Mouse (Mus musculus) heart, embryonic 16.5 days (tissue): Measurements from ENCODE around the gene 3110082I17Rik. TPM values are rescaled to one million over a fixed set of nuclear protein-coding genes. Genes with fewer than 3 reads are reported as not detected.

Experiments used
- ATAC-seq: fragments of 200-750 bp; cut with Nextera tagmentation; replicated peaks from 2 replicates; pipeline ENCODE4 v1.8.0; 2017; ENCODE audit warnings: moderate number of reproducible peaks; ENCODE audit not compliant: insufficient read depth, low FRiP score; ENCODE audit errors: extremely low read depth
- H3K27ac ChIP-seq: fragments of 300-500 bp; sonication (generic); 2 replicates; pipeline ENCODE4 v1.5.1; 2014; ENCODE audit warnings: mild to moderate bottlenecking, low read length, control low read depth, moderate library complexity
- H3K27me3 ChIP-seq: fragments of 300-500 bp; sonication (generic); 2 replicates; pipeline ENCODE4 v1.6.1; 2014; ENCODE audit warnings: low read length, mixed read lengths; ENCODE audit not compliant: control insufficient read depth, insufficient read depth
- H3K36me3 ChIP-seq: fragments of 300-500 bp; sonication (generic); 2 replicates; pipeline ENCODE4 v1.6.1; 2014; ENCODE audit not compliant: control insufficient read depth, insufficient read depth
- H3K4me1 ChIP-seq: fragments of 300-500 bp; sonication (generic); 2 replicates; pipeline ENCODE4 v1.6.1; 2014; ENCODE audit warnings: low read length, mixed read lengths; ENCODE audit not compliant: control insufficient read depth, insufficient read depth
- H3K4me2 ChIP-seq: fragments of 300-500 bp; sonication (generic); 2 replicates; pipeline ENCODE4 v1.6.1; 2014; ENCODE audit warnings: low read depth, mild to moderate bottlenecking, control low read depth, low read length
- H3K4me3 ChIP-seq: fragments of 300-500 bp; sonication (generic); 2 replicates; pipeline ENCODE4 v1.5.1; 2014; ENCODE audit warnings: mild to moderate bottlenecking, control low read depth, low read length
- H3K9ac ChIP-seq: fragments of 300-500 bp; sonication (generic); 2 replicates; pipeline ENCODE4 v1.6.1; 2014; ENCODE audit warnings: low read length, control low read depth
- H3K9me3 ChIP-seq: fragments of 300-500 bp; sonication (generic); replicated peaks from 2 replicates; pipeline ENCODE4 v1.6.1; 2016; ENCODE audit warnings: low read length; ENCODE audit not compliant: control insufficient read depth
- WGBS: fragments of 180-500 bp; shearing (Covaris S2); extraction: QIAGEN DNeasy Blood & Tissue Kit; methylation state at CpG from one replicate; pipeline ENCODE4 v1.1.7; 2014; 5-methylcytosine and 5-hydroxymethylcytosine counted together
- polyA plus RNA-seq: library from polyadenylated mRNA; unstranded; fragments of >200 nt; fragmentation: Nextera tagmentation; extraction: Ambion mirVana; gene quantifications from 2 replicates; pipeline ENCODE4 v1.2.1, GENCODE M21; 2015

3110082I17Rik gene
- polyA plus RNA-seq, 1 experiment from 2014 or later: 17.2 TPM

DNA sequence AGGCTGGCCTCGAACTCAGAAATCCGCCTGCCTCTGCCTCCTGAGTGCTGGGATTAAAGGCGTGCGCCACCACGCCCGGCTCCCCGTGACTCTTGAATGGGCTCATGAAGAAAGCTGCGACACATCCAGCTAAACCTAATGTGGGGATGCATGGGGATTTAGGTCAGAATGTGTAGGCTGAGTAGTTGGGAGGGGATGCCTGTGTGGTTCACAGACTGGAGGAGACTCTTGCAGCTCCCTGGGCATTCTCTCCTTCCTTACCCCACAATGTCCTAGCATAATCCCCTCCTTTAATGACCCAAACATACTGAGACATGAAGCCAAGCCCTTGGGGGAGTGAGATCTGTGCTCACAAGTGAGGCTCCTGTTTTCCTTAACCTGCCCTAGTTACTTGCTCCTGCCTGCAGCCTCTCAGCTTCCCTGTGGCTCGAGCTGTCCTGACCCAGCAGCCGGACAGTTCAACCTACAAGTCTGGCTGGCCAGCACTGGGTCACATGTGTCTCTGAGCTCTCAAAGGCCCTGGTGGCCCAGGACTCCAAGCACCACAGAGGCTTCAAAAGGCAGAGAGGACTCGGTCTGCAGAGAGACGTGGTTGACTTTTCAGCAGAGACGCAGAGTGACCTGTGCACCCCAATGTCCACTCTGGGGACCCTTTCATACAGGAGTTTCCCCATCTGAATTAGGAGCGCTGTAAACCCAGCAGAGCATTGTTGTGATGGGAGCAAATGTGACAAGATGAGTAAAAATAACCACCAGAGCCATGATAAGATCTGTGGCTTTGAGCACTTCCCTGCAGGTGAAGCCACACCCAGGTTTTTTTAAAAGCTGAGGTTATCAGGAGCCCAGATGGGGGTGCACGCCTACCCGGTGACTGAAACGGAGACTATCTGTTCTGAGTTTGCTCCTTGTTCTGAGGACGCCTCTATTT lies 78.5 kb downstream of the 3110082I17Rik start:
- ATAC-seq: no peak
- Histone ChIP-seq H3K4me1 (peaks cover 76% of the 10 kb centered on the region), H3K4me3 (peak overlapping the region; percentile 71), H3K9me3 (no peaks in the 10 kb centered on the region), H3K9ac (peak overlapping the region; percentile 82), H3K4me2 (peak overlapping the region; percentile 70), H3K27ac (peak overlapping the region; percentile 97), H3K36me3 (no peaks in the 10 kb centered on the region), H3K27me3 (no peaks in the 10 kb centered on the region)
- WGBS: 53% methylated on average over 18 of the region's 18 CpGs

- WGBS: 1% methylated on average over 72 of the region's 73 CpGs
- no peaks in the 10 kb centered on the region for H3K9me3 ChIP-seq
- H3K4me1 ChIP-seq: peaks cover 75% of the 10 kb centered on the region
- H3K36me3 ChIP-seq: no peaks in the 10 kb centered on the region
- peak; percentile 76 for ATAC-seq
- peak overlapping the region; percentile 82 for H3K9ac ChIP-seq
- H3K27me3 ChIP-seq: no peaks in the 10 kb centered on the region
- H3K27ac ChIP-seq: peak overlapping the region; percentile 96
- peak overlapping the region; percentile 70 for H3K4me2 ChIP-seq
- peak overlapping the region; percentile 71 for H3K4me3 ChIP-seq
Observed at GRCm38 (mm10) chr5:139380385-139381248, 79.7 kb downstream of the 3110082I17Rik start.

DNA sequence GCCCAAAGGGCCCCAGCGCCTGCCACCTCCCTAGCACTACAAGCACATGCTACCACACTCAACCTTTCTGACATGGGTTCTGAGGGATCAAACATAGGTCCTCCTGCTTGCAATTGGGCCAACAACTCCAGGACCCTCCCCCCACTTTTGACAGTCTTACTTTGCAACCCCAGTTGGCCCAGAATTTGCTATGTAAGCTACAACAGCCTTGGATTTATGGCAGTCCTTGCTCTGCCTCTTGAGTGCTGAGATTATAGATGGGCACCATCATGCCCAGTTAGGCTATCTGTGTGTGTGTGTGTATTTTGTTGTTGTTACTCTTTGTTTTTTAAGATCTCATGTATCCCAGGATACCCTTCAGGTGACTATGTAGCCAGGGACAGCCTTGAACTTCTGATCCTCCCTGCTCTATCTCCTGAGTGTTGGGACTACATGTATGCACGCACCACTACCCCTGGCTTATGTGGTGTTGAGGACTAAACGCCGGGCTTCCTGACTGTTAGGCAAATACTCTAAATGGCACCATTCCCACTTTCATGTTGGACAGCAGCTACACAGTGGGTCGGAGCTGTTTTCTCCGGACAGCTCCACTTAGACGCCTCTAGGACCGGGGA lies 80.4 kb downstream of the 3110082I17Rik start:
- WGBS: 15% methylated on average over 8 of the region's 8 CpGs
- no peaks in the 10 kb centered on the region for H3K27me3 ChIP-seq
- H3K27ac ChIP-seq: peak overlapping the region; percentile 96
- peaks cover 70% of the 10 kb centered on the region for H3K4me1 ChIP-seq
- H3K4me3 ChIP-seq: peak overlapping the region; percentile 71
- H3K9me3 ChIP-seq: no peaks in the 10 kb centered on the region
- peak overlapping the region; percentile 59 for H3K9ac ChIP-seq
- peak overlapping the region; percentile 70 for H3K4me2 ChIP-seq
- no peaks in the 10 kb centered on the region for H3K36me3 ChIP-seq
- ATAC-seq: no peak

- H3K4me3 ChIP-seq: peak overlapping the region; percentile 71
Observed at GRCm38 (mm10) chr5:139378986-139379629, 81.2 kb downstream of the 3110082I17Rik start.

DNA sequence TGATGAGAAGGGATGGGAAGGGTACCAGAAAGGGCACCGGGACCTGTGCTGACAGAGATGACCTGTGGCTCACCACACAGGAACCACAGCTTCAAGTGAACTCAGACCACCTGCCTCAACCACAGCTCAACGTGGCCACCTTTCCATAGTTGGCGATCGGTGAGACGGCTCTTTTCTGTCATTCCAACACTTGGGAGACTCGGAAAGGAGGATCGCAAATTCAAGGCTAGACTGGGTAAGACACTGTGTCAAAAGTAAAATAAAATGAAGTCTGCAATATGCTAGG lies 82.1 kb downstream of the 3110082I17Rik start:
- WGBS: 57% methylated on average over 7 of the region's 7 CpGs
- H3K9ac ChIP-seq: peak overlapping the region; percentile 37
- H3K27me3 ChIP-seq: no peaks in the 10 kb centered on the region
- peak overlapping the region; percentile 70 for H3K4me2 ChIP-seq
- no peaks in the 10 kb centered on the region for H3K36me3 ChIP-seq
- H3K4me3 ChIP-seq: no peak overlapping the region
- peak overlapping the region; percentile 96 for H3K27ac ChIP-seq
- H3K9me3 ChIP-seq: no peaks in the 10 kb centered on the region
- H3K4me1 ChIP-seq: peaks cover 54% of the 10 kb centered on the region
- ATAC-seq: no peak

More at GRCm38 (mm10) chr5:139378986-139379629, 81.2 kb downstream of the 3110082I17Rik start:
- no peaks in the 10 kb centered on the region for H3K9me3 ChIP-seq
- no peaks in the 10 kb centered on the region for H3K27me3 ChIP-seq
- 9% methylated on average over 21 of the region's 21 CpGs for WGBS
- H3K4me1 ChIP-seq: peaks cover 63% of the 10 kb centered on the region
- peak overlapping the region; percentile 59 for H3K9ac ChIP-seq
- H3K27ac ChIP-seq: peak overlapping the region; percentile 96
- ATAC-seq: peak; percentile 46
- peak overlapping the region; percentile 70 for H3K4me2 ChIP-seq
- H3K36me3 ChIP-seq: no peaks in the 10 kb centered on the region

- peak; percentile 41 for ATAC-seq
- H3K4me3 ChIP-seq: peak within 1 kb of the TSS; percentile 3
- peak within 1 kb of the TSS; percentile 70 for H3K4me2 ChIP-seq
- peak within 1 kb of the TSS; percentile 38 for H3K9ac ChIP-seq
- no peaks in the 10 kb centered on the region for H3K9me3 ChIP-seq
- peaks cover 51% of the 10 kb centered on the region for H3K4me1 ChIP-seq
- H3K27me3 ChIP-seq: no peaks in the 10 kb centered on the region
- 8% methylated on average over 18 of the region's 18 CpGs for WGBS
- H3K36me3 ChIP-seq: no peaks in the 10 kb centered on the region
- H3K27ac ChIP-seq: peak within 1 kb of the TSS; percentile 96
Observed at GRCm38 (mm10) chr5:139377468-139378270, 82.7 kb downstream of the 3110082I17Rik start, which contains the start of gene Gpr146. Gene Gpr146, plus strand, starts transcription at chr5:139377697.

DNA sequence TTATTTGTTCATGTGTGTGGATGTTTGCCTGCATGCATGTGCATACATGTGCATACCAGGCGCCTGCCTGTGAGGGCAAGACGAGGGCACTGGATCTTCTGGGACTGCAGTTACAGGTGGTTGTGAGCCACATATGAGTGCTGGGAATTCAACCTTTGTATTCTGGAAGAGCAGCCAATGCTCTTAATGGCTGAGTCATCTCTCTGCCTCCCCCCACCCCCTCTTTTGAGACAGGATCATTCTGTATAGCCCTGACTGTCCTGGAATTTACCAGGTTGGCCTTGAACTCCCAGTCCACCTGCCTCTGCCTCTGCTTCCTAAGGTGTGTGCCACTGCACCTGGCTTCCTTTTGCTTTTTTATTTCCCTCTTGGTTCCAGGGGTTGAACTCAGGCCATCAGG lies 85.5 kb downstream of the 3110082I17Rik start:
- Histone ChIP-seq H3K9ac (no peak overlapping the region), H3K9me3 (no peaks in the 10 kb centered on the region), H3K4me2 (no peak overlapping the region), H3K27ac (no peak overlapping the region), H3K4me1 (peaks cover 52% of the 10 kb centered on the region), H3K27me3 (no peaks in the 10 kb centered on the region), H3K36me3 (no peaks in the 10 kb centered on the region), H3K4me3 (no peak overlapping the region)
- 91% methylated on average over 2 of the region's 2 CpGs for WGBS
- no peak for ATAC-seq

DNA sequence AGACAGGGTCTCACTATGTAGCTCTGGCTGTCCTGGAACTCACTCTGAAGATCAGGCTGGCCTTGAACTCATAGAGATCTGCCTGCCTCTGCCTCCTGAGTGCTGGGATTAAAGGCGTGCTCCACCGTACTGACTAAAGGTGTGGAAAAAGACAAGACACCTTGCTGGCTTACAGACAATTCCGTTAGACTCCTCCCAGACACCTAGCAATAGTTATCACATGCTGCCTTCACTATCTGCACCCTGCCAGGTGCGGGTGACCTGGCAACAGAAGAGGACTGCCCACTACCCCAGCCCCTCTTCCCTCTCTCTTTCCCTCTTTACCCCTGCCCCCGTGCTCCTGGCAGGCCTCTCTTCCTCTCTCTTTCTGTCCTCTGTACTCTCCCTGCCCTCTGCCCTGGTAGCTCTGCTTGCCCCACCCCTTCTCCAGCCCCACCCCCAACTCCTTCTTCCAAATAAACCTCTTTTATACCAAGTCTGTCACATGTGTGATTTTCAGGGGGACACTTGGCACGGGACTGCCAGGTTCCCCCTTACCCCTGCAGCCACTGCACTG lies 86.4 kb downstream of the 3110082I17Rik start:
- Histone ChIP-seq H3K4me3 (no peak overlapping the region), H3K36me3 (no peaks in the 10 kb centered on the region), H3K9ac (no peak overlapping the region), H3K27ac (no peak overlapping the region), H3K27me3 (no peaks in the 10 kb centered on the region), H3K4me1 (peaks cover 43% of the 10 kb centered on the region), H3K9me3 (no peaks in the 10 kb centered on the region), H3K4me2 (no peak overlapping the region)
- 75% methylated on average over 6 of the region's 6 CpGs for WGBS
- no peak for ATAC-seq
